Mouse (Mus musculus) G1E-ER4 (cell line): ENCODE measurements around the gene Spem2. TPM values are rescaled to one million over a fixed set of nuclear protein-coding genes. Genes with fewer than 3 reads are reported as not detected.

ENCODE experiments used
- GATA1 ChIP-seq: IDR thresholded peaks from one replicate; pipeline ENCODE4 v1.8.0; 2012; ENCODE audit warnings: low read length, inconsistent platforms
- polyA plus RNA-seq: library from polyadenylated mRNA; stranded (reverse); fragments of >175 nt; gene quantifications from 2 replicates; pipeline ENCODE4 v1.2.3, GENCODE M21; 2012

Spem2 gene
- polyA plus RNA-seq, 1 experiment, result not detected

- no peak for TF ChIP-seq GATA1
Observed at GRCm38 (mm10) chr11:69837952-69838713, 19.9 kb upstream of the Spem2 start, which contains the start of gene Tmem256. Tmem256 (plus strand) TSS chr11:69838514.

- no peak for TF ChIP-seq GATA1
Observed at GRCm38 (mm10) chr11:69837604-69837951, 19.3 kb upstream of the Spem2 start, which contains the start of gene Nlgn2. Nlgn2 (minus strand) TSS chr11:69837784.

GRCm38 (mm10) chr11:69836703-69837576 lies 18.7 kb upstream of the Spem2 start:
- no peak for TF ChIP-seq GATA1

- no peak for TF ChIP-seq GATA1
Observed at GRCm38 (mm10) chr11:69835966-69836335, 17.7 kb upstream of the Spem2 start.

- TF ChIP-seq GATA1, result no peak
Observed at GRCm38 (mm10) chr11:69835326-69835965, 17.2 kb upstream of the Spem2 start.

GRCm38 (mm10) chr11:69834001-69834549 lies 15.8 kb upstream of the Spem2 start:
- no peak for TF ChIP-seq GATA1

GRCm38 (mm10) chr11:69833554-69833953 lies 15.3 kb upstream of the Spem2 start:
- TF ChIP-seq GATA1, result no peak

- TF ChIP-seq GATA1, result no peak
Observed at GRCm38 (mm10) chr11:69828832-69829231, 10.6 kb upstream of the Spem2 start.

GRCm38 (mm10) chr11:69823456-69823855 lies 5.2 kb upstream of the Spem2 start:
- TF ChIP-seq GATA1, result no peak

- TF ChIP-seq GATA1, result no peak
Observed at GRCm38 (mm10) chr11:69822080-69822479, 3.8 kb upstream of the Spem2 start, which contains the start of gene Spem1. Spem1 (minus strand) TSS chr11:69822180.

- no peak for TF ChIP-seq GATA1
Observed at GRCm38 (mm10) chr11:69818871-69819270, 606 bp upstream of the Spem2 start.

- no peak for TF ChIP-seq GATA1
Observed at GRCm38 (mm10) chr11:69816520-69816919, 1.7 kb downstream of the Spem2 start.

- TF ChIP-seq GATA1, result no peak
Observed at GRCm38 (mm10) chr11:69815155-69815554, 3.1 kb downstream of the Spem2 start, which contains the start of gene Gm39566. Gm39566 (minus strand) TSS chr11:69815298.

GRCm38 (mm10) chr11:69810280-69810679 lies 8.0 kb downstream of the Spem2 start:
- no peak for TF ChIP-seq GATA1

- TF ChIP-seq GATA1, result no peak
Observed at GRCm38 (mm10) chr11:69807641-69808040, 10.6 kb downstream of the Spem2 start.
